In the genomic region with DNA sequence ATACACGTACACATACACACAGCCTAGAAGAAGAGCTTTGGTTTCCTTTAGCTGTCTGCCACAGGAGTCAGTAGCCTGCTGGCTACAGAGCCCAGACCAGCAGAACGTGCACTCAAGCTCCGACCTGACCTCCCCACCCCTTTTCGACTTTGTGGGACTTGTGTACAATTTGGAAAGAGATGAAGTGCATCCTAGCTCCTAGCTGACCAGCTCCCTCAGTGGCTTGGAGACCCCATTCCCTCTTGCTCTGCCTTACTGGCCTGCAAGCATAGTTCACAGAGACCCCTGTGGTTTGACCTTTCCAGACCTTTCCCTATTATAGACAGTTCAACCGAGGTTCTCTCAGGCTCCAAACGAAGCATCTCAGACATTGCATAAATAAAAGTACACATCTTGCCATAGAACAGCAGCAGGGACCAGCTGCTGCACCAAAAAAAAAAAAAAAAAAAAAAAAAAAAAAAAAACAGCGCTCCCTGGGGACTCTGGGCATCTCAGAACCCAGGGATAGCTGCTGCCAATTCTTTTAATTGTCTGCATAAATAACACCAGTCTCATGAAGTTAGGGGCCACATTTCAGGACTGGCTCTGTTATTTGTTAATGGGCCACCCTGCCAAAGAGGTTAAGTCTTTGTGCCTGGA, we compare ENCODE assay signal across 9 mouse cellular contexts.
A peak's percentile ranks its signal among the peaks of the same experiment; 100 is the strongest.
DNase-seq lines count a peak whose midpoint lies in the region; ATAC-seq and TF ChIP-seq lines count a peak whose summit lies in the region.
"Had no signal": no experiment of that assay in that cellular context is flagged by ENCODE, and none has a peak within 500 bp of the region (broad histone marks: within the 10 kb centered on the region; RNA-seq: fewer than 3 reads in every experiment).

No protein-coding gene starts in this region.

- H3K9me3 ChIP-seq in liver, embryonic 11.5 days (ENCODE audit: control insufficient read depth, low read length), result no peaks in the 10 kb centered on the region
- H3K9me3 ChIP-seq in heart, embryonic 13.5 days, result no peaks in the 10 kb centered on the region
- no peaks in the 10 kb centered on the region for H3K9me3 ChIP-seq in liver, embryonic 12.5 days (replicated peaks)

- DNase-seq in liver, embryonic 11.5 days (ENCODE audit: low spot score), result no peak
- no peak for DNase-seq in liver
- no peak for DNase-seq in layer of hippocampus, postnatal 14 days (ENCODE audit: low spot score in 2 of 2)
- no peak for DNase-seq in thymus, adult 18-20 months
- no peak for DNase-seq in right cerebral cortex, postnatal 10 days (ENCODE audit: low spot score in 2 of 2)

- peak overlapping the region; percentile 72 for H3K4me2 ChIP-seq in liver, embryonic 11.5 days
- H3K4me2 ChIP-seq in heart, embryonic 13.5 days, result peak overlapping the region; percentile 86
- peak overlapping the region; percentile 69 for H3K4me2 ChIP-seq in liver, embryonic 12.5 days

- peaks cover 12% of the 10 kb centered on the region for H3K27me3 ChIP-seq in liver, embryonic 11.5 days (replicated peaks; ENCODE audit: control insufficient read depth, insufficient read depth, low read length)
- no peaks in the 10 kb centered on the region for H3K27me3 ChIP-seq in heart, embryonic 13.5 days (replicated peaks)
- H3K27me3 ChIP-seq in liver, embryonic 12.5 days (replicated peaks), result peaks cover 75% of the 10 kb centered on the region
- H3K27me3 ChIP-seq in small intestine, adult 2 months (ENCODE audit: control insufficient read depth, insufficient read depth, low read length), result no peaks in the 10 kb centered on the region
- H3K27me3 ChIP-seq: Patski had no signal

- no peak for TF ChIP-seq POLR2A in small intestine, adult 2 months (IDR thresholded peaks at IDR 0.05; ENCODE audit: low read depth, low read length)

- no peak for TF ChIP-seq CTCF in small intestine, adult 2 months (IDR thresholded peaks at IDR 0.05; ENCODE audit: extremely low read depth, insufficient read length, insufficient replicate concordance, low read depth, low read length)

- ATAC-seq in liver, embryonic 11.5 days (replicated peaks; ENCODE audit: low FRiP score), result no peak
- no peak for ATAC-seq in heart, embryonic 13.5 days (ENCODE audit: extremely low read depth, insufficient number of reproducible peaks, low FRiP score, low TSS enrichment)
- no peak for ATAC-seq in liver, embryonic 12.5 days

- no peak overlapping the region for H3K27ac ChIP-seq in liver, embryonic 11.5 days (ENCODE audit: low read depth, low read length)
- H3K27ac ChIP-seq in heart, embryonic 13.5 days (replicated peaks), result peak overlapping the region; percentile 71
- H3K27ac ChIP-seq in liver, embryonic 12.5 days, result no peak overlapping the region
- no peak overlapping the region for H3K27ac ChIP-seq in small intestine, adult 2 months (ENCODE audit: insufficient read depth, low read depth, low read length)

- H3K36me3 ChIP-seq in liver, embryonic 11.5 days (ENCODE audit: control insufficient read depth, insufficient read depth, low read length), result no peaks in the 10 kb centered on the region
- H3K36me3 ChIP-seq in heart, embryonic 13.5 days, result no peaks in the 10 kb centered on the region
- H3K36me3 ChIP-seq in liver, embryonic 12.5 days, result no peaks in the 10 kb centered on the region
- H3K36me3 ChIP-seq in small intestine, adult 2 months (ENCODE audit: control insufficient read depth, insufficient read depth, low read length), result no peaks in the 10 kb centered on the region

- peaks cover 9% of the 10 kb centered on the region; the same call in 1 of the 2 replicates for H3K4me1 ChIP-seq in liver, embryonic 11.5 days (replicated peaks; ENCODE audit: control insufficient read depth, insufficient read depth, low read length)
- H3K4me1 ChIP-seq in heart, embryonic 13.5 days, result peaks cover 27% of the 10 kb centered on the region
- peaks cover 9% of the 10 kb centered on the region for H3K4me1 ChIP-seq in liver, embryonic 12.5 days
- H3K4me1 ChIP-seq in small intestine, adult 2 months (ENCODE audit: control insufficient read depth, insufficient read depth, insufficient read length, low read length), result 0 out of 2 replicates have a peak, but pooled peaks cover 4% of the 10 kb centered on the region

- H3K9ac ChIP-seq in liver, embryonic 11.5 days (ENCODE audit: low read depth, low read length), result peak overlapping the region; percentile 1; the same call in 1 of the 2 replicates
- peak overlapping the region; percentile 85 for H3K9ac ChIP-seq in heart, embryonic 13.5 days
- no peak overlapping the region for H3K9ac ChIP-seq in liver, embryonic 12.5 days

- WGBS in liver, embryonic 11.5 days, result 44% methylated on average over 7 of the region's 7 CpGs
- WGBS in heart, embryonic 13.5 days, result 56% methylated on average over 7 of the region's 7 CpGs
- WGBS in liver, embryonic 12.5 days (ENCODE audit: insufficient replicate concordance), result 45% methylated on average over 7 of the region's 7 CpGs
- 50% methylated on average over 7 of the region's 7 CpGs for WGBS in small intestine, adult 2 months

- H3K4me3 ChIP-seq in liver, embryonic 11.5 days (ENCODE audit: low read depth, low read length), result peak overlapping the region; percentile 44
- peak overlapping the region; percentile 64 for H3K4me3 ChIP-seq in heart, embryonic 13.5 days
- peak overlapping the region; percentile 47 for H3K4me3 ChIP-seq in liver, embryonic 12.5 days
- peak overlapping the region; percentile 61; the same call in 1 of the 2 replicates for H3K4me3 ChIP-seq in small intestine, adult 2 months (ENCODE audit: low read depth, low read length)
